Mouse (Mus musculus) intestine, postnatal 0 days (tissue): Measurements from ENCODE around the gene Uqcrc1. TPM values are rescaled to one million over a fixed set of nuclear protein-coding genes. Genes with fewer than 3 reads are reported as not detected.

Source experiments
- ATAC-seq: fragments of 200-750 bp; cut with Nextera tagmentation; 2 replicates; pipeline ENCODE4 v1.8.0; 2017; ENCODE audit warnings: mild to moderate bottlenecking, moderate TSS enrichment, moderate library complexity
- H3K27ac ChIP-seq: fragments of 300-500 bp; sonication (generic); 2 replicates; pipeline ENCODE4 v1.5.1; 2014; ENCODE audit warnings: mild to moderate bottlenecking, low read depth, low read length, moderate library complexity
- H3K27me3 ChIP-seq: fragments of 300-500 bp; sonication (generic); replicated peaks from 2 replicates; pipeline ENCODE4 v1.6.1; 2014; ENCODE audit warnings: low read length, mixed read lengths; ENCODE audit not compliant: control insufficient read depth, insufficient read depth
- H3K36me3 ChIP-seq: fragments of 300-500 bp; sonication (generic); 2 replicates; pipeline ENCODE4 v1.6.1; 2014; ENCODE audit warnings: mild to moderate bottlenecking, moderate library complexity; ENCODE audit not compliant: control insufficient read depth, insufficient read depth
- H3K4me1 ChIP-seq: fragments of 300-500 bp; sonication (generic); replicated peaks from 2 replicates; pipeline ENCODE4 v1.6.1; 2014; ENCODE audit warnings: antibody characterized with exemption, low read length, mixed read lengths; ENCODE audit not compliant: control insufficient read depth, insufficient read depth
- H3K4me2 ChIP-seq: fragments of 300-500 bp; sonication (generic); replicated peaks from 2 replicates; pipeline ENCODE4 v1.6.1; 2014; ENCODE audit warnings: low read depth, mild to moderate bottlenecking, moderate library complexity
- H3K4me3 ChIP-seq: fragments of 300-500 bp; sonication (generic); 2 replicates; pipeline ENCODE4 v1.5.1; 2014; ENCODE audit warnings: low read depth, low read length
- H3K9ac ChIP-seq: fragments of 300-500 bp; sonication (generic); 2 replicates; pipeline ENCODE4 v1.6.1; 2014; ENCODE audit warnings: mild to moderate bottlenecking, low read depth, low read length
- H3K9me3 ChIP-seq: fragments of 300-500 bp; sonication (generic); 2 replicates; pipeline ENCODE4 v1.6.1; 2016; ENCODE audit warnings: mixed run types; ENCODE audit not compliant: control insufficient read depth
- CTCF ChIP-seq: sonication (generic); IDR thresholded peaks from 2 replicates; pipeline ENCODE4 v1.5.1; 2016; ENCODE audit warnings: low read depth, mild to moderate bottlenecking, control low read depth, antibody characterized with exemption, moderate library complexity
- WGBS: fragments of 180-500 bp; shearing (Covaris S2); extraction: QIAGEN DNeasy Blood & Tissue Kit; methylation state at CpG from one replicate; pipeline ENCODE4 v1.1.7; 2014; 5-methylcytosine and 5-hydroxymethylcytosine counted together
- microRNA counts: library from miRNA; unstranded; fragments of <30 nt; microRNA quantifications from one replicate; lab custom pipeline; 2016
- microRNA-seq: library from miRNA; unstranded; fragments of <30 nt; microRNA quantifications from one replicate; pipeline ENCODE4, GENCODE M21; 2016
- polyA plus RNA-seq: library from polyadenylated mRNA; unstranded; fragments of >200 nt; fragmentation: Nextera tagmentation; extraction: Ambion mirVana; gene quantifications from 2 replicates; pipeline ENCODE4 v1.2.1, GENCODE M21; 2015

The Uqcrc1 gene
- polyA plus RNA-seq, 1 experiment from 2014 or later, result 585 TPM

GRCm38 (mm10) chr9:108998287-108999166 is 62.1 kb downstream of the Uqcrc1 start:
- Histone ChIP-seq H3K9me3 (no peaks in the 10 kb centered on the region), H3K27me3 (no peaks in the 10 kb centered on the region), H3K4me3 (no peak overlapping the region), H3K4me2 (no peak overlapping the region), H3K9ac (no peak overlapping the region), H3K27ac (no peak overlapping the region), H3K4me1 (peaks cover 2% of the 10 kb centered on the region; the same call in 1 of the 2 replicates), H3K36me3 (peaks cover 22% of the 10 kb centered on the region; the same call in 1 of the 2 replicates)
- no peak for ATAC-seq
- 75% methylated on average over 19 of the region's 19 CpGs for WGBS
- no peak for TF ChIP-seq CTCF

DNA sequence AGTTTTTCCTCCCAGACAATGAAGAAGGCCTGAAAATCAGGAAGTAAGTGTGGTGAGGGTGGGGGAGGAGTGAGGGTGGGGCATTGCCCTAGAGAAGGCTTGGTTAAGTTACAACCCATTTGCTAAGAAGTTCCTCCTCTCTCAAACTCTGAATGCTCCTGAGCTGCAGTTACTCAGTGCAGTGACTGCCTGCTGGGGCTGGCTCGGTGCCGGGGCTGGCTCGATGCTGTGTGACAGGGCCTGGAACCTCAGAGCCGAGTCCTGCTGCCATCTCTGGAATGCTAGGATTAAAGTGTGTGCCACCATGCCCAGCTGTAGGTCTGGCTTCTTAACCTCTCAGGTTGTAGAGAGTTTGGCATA is 62.7 kb downstream of the Uqcrc1 start:
- no peak overlapping the region for H3K4me3 ChIP-seq
- no peak for ATAC-seq
- peaks cover 26% of the 10 kb centered on the region; the same call in 1 of the 2 replicates for H3K36me3 ChIP-seq
- WGBS, result 47% methylated on average over 4 of the region's 4 CpGs
- H3K4me1 ChIP-seq, result peaks cover 2% of the 10 kb centered on the region; the same call in 1 of the 2 replicates
- H3K9me3 ChIP-seq, result no peaks in the 10 kb centered on the region
- TF ChIP-seq CTCF, result no peak
- H3K27me3 ChIP-seq, result no peaks in the 10 kb centered on the region
- no peak overlapping the region for H3K9ac ChIP-seq
- no peak overlapping the region; the same call in 1 of the 2 replicates for H3K4me2 ChIP-seq
- no peak overlapping the region for H3K27ac ChIP-seq

MicroRNAs within 50 kb of the gene (microRNA counts, 519-probe panel; counts per million panel counts)
- not detected for microRNA mmu-miR-711 (lab: Ali Mortazavi, UCI)

Small RNA genes within 50 kb of the gene (microRNA-seq; reads per million reads assigned to microRNA genes)
- gene Mir711, result not detected

Other genes with a start within 250 kb of the Uqcrc1 start
- gene Prkar2a, start 247.3 kb upstream of the Uqcrc1 start, polyA plus RNA-seq, result 28.3 and 31.8 TPM in 2 replicates
- 28.1 and 31.4 TPM in 2 replicates for gene Ip6k2, start 152.8 kb upstream of the Uqcrc1 start, polyA plus RNA-seq
- gene Nckipsd, start 128.3 kb upstream of the Uqcrc1 start, polyA plus RNA-seq, result 5.4 and 6.8 TPM in 2 replicates
- gene Celsr3, start 110.3 kb upstream of the Uqcrc1 start, polyA plus RNA-seq, result 0.40 and 0.93 TPM in 2 replicates
- 70.8 and 99.5 TPM in 2 replicates for gene Slc26a6, start 83.3 kb upstream of the Uqcrc1 start, polyA plus RNA-seq
- gene Tmem89, start 22.0 kb upstream of the Uqcrc1 start, polyA plus RNA-seq, result 0.21 TPM in 1 of 2 replicates, not detected in the other
- 1.9 and 3.1 TPM in 2 replicates for gene Col7a1, start 17.0 kb downstream of the Uqcrc1 start, polyA plus RNA-seq
- gene Ucn2, start 49.4 kb downstream of the Uqcrc1 start, polyA plus RNA-seq, result not detected in 2 replicates
- gene Pfkfb4, start 55.1 kb downstream of the Uqcrc1 start, polyA plus RNA-seq, result 43.1 and 48.3 TPM in 2 replicates
- gene Shisa5, start 101.9 kb downstream of the Uqcrc1 start, polyA plus RNA-seq, result 303 and 311 TPM in 2 replicates
- 16.1 and 17.1 TPM in 2 replicates for gene Trex1, start 123.1 kb downstream of the Uqcrc1 start, polyA plus RNA-seq
- 7.5 and 8.9 TPM in 2 replicates for gene Atrip, start 137.5 kb downstream of the Uqcrc1 start, polyA plus RNA-seq
- 12.1 and 12.7 TPM in 2 replicates for gene Ccdc51, start 145.9 kb downstream of the Uqcrc1 start, polyA plus RNA-seq
- gene Tma7, start 146.0 kb downstream of the Uqcrc1 start, polyA plus RNA-seq, result 683 and 718 TPM in 2 replicates
- 1.3 and 1.6 TPM in 2 replicates for gene Plxnb1, start 158.8 kb downstream of the Uqcrc1 start, polyA plus RNA-seq
- gene Fbxw21, start 225.4 kb downstream of the Uqcrc1 start, polyA plus RNA-seq, result not detected in 2 replicates